ENCODE assay signal across 24 mouse cellular contexts in genomic region chr11:17045806-17046205, GRCm38 (mm10). TPM values are rescaled to one million over a fixed set of nuclear protein-coding genes. Genes with fewer than 3 reads are reported as not detected.
A peak's percentile ranks its signal among the peaks of the same experiment; 100 is the strongest.
DNase-seq lines count a peak whose midpoint lies in the region; ATAC-seq and TF ChIP-seq lines count a peak whose summit lies in the region.
"Had no signal": no experiment of that assay in that cellular context is flagged by ENCODE, and none has a peak within 500 bp of the region (broad histone marks: within the 10 kb centered on the region; RNA-seq: fewer than 3 reads in every experiment).

No protein-coding gene starts in this region.

- no peak overlapping the region for H3K9ac ChIP-seq in forebrain, postnatal 0 days
- no peak overlapping the region for H3K9ac ChIP-seq in forebrain, embryonic 14.5 days (ENCODE audit: low read length)
- H3K9ac ChIP-seq: embryonic facial prominence, embryonic 12.5 days; hindbrain, embryonic 12.5 days; limb, embryonic 13.5 days; liver, embryonic 14.5 days; lung, embryonic 15.5 days had no signal

- no peaks in the 10 kb centered on the region for H3K9me3 ChIP-seq in forebrain, postnatal 0 days (ENCODE audit: low read length)
- no peaks in the 10 kb centered on the region for H3K9me3 ChIP-seq in forebrain, embryonic 14.5 days (replicated peaks; ENCODE audit: control insufficient read depth, low read length)
- H3K9me3 ChIP-seq: embryonic facial prominence, embryonic 12.5 days; G1E; hindbrain, embryonic 12.5 days; limb, embryonic 13.5 days; lung, embryonic 15.5 days had no signal

- 68% methylated on average over 2 of the region's 2 CpGs for WGBS in forebrain, postnatal 0 days
- 87% methylated on average over 2 of the region's 2 CpGs for WGBS in forebrain, embryonic 14.5 days

- H3K4me2 ChIP-seq in forebrain, postnatal 0 days (ENCODE audit: low read depth): no peak overlapping the region
- no peak overlapping the region for H3K4me2 ChIP-seq in forebrain, embryonic 14.5 days (ENCODE audit: low read length)
- H3K4me2 ChIP-seq: embryonic facial prominence, embryonic 12.5 days; heart, embryonic 11.5 days; hindbrain, embryonic 12.5 days; limb, embryonic 13.5 days; lung, embryonic 15.5 days had no signal

- no peaks in the 10 kb centered on the region for H3K27me3 ChIP-seq in forebrain, postnatal 0 days (ENCODE audit: insufficient read depth, low read length)
- no peaks in the 10 kb centered on the region for H3K27me3 ChIP-seq in forebrain, embryonic 14.5 days (replicated peaks; ENCODE audit: control insufficient read depth, insufficient read depth, low read length)
- H3K27me3 ChIP-seq: embryonic facial prominence, embryonic 12.5 days; hindbrain, embryonic 12.5 days; limb, embryonic 13.5 days; lung, embryonic 15.5 days had no signal

- ATAC-seq in forebrain, postnatal 0 days: peak; percentile 80
- ATAC-seq in forebrain, embryonic 14.5 days: no peak
- ATAC-seq in monocyte, adult 5-6 weeks (replicated peaks; ENCODE audit: insufficient number of reproducible peaks, low FRiP score, low TSS enrichment, poor library complexity, severe bottlenecking): no peak
- ATAC-seq: inflammation-experienced regulatory T-cells, adult 6 months; midbrain, embryonic 16.5 days had no signal

- peak; percentile 48 for DNase-seq in forebrain, postnatal 0 days
- no peak for DNase-seq in forebrain, embryonic 14.5 days (ENCODE audit: low spot score)
- DNase-seq in MN1 (ENCODE audit: low spot score): peak; percentile 3
- DNase-seq in layer of hippocampus, adult 9-10 months (ENCODE audit: low spot score): peak; percentile 15
- DNase-seq in right cerebral cortex, adult 2 months (ENCODE audit: low spot score in 2 of 2): peak; percentile 30 to 33
- DNase-seq in thymus, postnatal 36 days: no peak
- DNase-seq in gastrocnemius, postnatal 10 days: no peak
- DNase-seq: adrenal gland, postnatal 25 days; cerebellum, adult 9-11 months; heart, postnatal 10 days; kidney, adult 2 months; kidney, postnatal 10 days; lung, postnatal 4 days; spleen, adult 18-20 months had no signal

- no peaks in the 10 kb centered on the region for H3K4me1 ChIP-seq in forebrain, postnatal 0 days (ENCODE audit: insufficient read depth)
- no peaks in the 10 kb centered on the region for H3K4me1 ChIP-seq in forebrain, embryonic 14.5 days (ENCODE audit: control insufficient read depth, insufficient read depth, low read length)
- H3K4me1 ChIP-seq: embryonic facial prominence, embryonic 12.5 days; hindbrain, embryonic 12.5 days; limb, embryonic 13.5 days; lung, embryonic 15.5 days had no signal

- no peaks in the 10 kb centered on the region for H3K36me3 ChIP-seq in forebrain, postnatal 0 days (ENCODE audit: insufficient read depth)
- no peaks in the 10 kb centered on the region for H3K36me3 ChIP-seq in forebrain, embryonic 14.5 days (ENCODE audit: control insufficient read depth, insufficient read depth, low read length)
- H3K36me3 ChIP-seq: embryonic facial prominence, embryonic 12.5 days; G1E; hindbrain, embryonic 12.5 days; limb, embryonic 13.5 days; lung, embryonic 15.5 days had no signal

- no peak overlapping the region for H3K4me3 ChIP-seq in forebrain, postnatal 0 days (ENCODE audit: low read depth, low read length)
- no peak overlapping the region for H3K4me3 ChIP-seq in forebrain, embryonic 14.5 days (ENCODE audit: low read depth, low read length)
- H3K4me3 ChIP-seq: embryonic facial prominence, embryonic 12.5 days; hindbrain, embryonic 12.5 days; limb, embryonic 13.5 days; lung, embryonic 15.5 days had no signal

- TF ChIP-seq CTCF in forebrain, postnatal 0 days (IDR thresholded peaks at IDR 0.05; ENCODE audit: low read depth): no peak

- H3K27ac ChIP-seq in forebrain, postnatal 0 days (ENCODE audit: low read depth, low read length): no peak overlapping the region
- no peak overlapping the region for H3K27ac ChIP-seq in forebrain, embryonic 14.5 days (ENCODE audit: low read depth, low read length)
- H3K27ac ChIP-seq: embryonic facial prominence, embryonic 12.5 days; hindbrain, embryonic 12.5 days; limb, embryonic 13.5 days; liver, embryonic 14.5 days; lung, embryonic 15.5 days had no signal

RNA-seq across cellular contexts. Expression of gene Cnrip1, which starts 5.6 kb away (rescaled TPM):
- 123 and 137 TPM in 2 replicates for total RNA-seq in forebrain, postnatal 0 days (2014; rRNA removed)
- 242 and 260 TPM in 2 replicates for polyA plus RNA-seq in forebrain, postnatal 0 days (2015; fragmentation: Nextera tagmentation; extraction: Ambion mirVana)
- 114 and 131 TPM in 2 replicates for polyA plus RNA-seq in forebrain, embryonic 14.5 days (2014; fragmentation: Nextera tagmentation; extraction: Ambion mirVana)
- 10 to 100 TPM in 1 of 2 experiments, 1 to 10 TPM in 1; 8.9 to 12.5 TPM for total RNA-seq in gastrocnemius, postnatal 10 days (2021)
- total RNA-seq in monocyte, adult 5-6 weeks (2017): 2.0 to 15.1 TPM (median 3.2 TPM) in 3 replicates
- polyA plus RNA-seq: G1E had no signal

RNA-seq across cellular contexts. Expression of gene Plek, which starts 6.4 kb away (rescaled TPM):
- total RNA-seq in forebrain, postnatal 0 days (2014; rRNA removed): 4.7 and 7.5 TPM in 2 replicates
- 3.1 and 4.1 TPM in 2 replicates for polyA plus RNA-seq in forebrain, postnatal 0 days (2015; fragmentation: Nextera tagmentation; extraction: Ambion mirVana)
- polyA plus RNA-seq in forebrain, embryonic 14.5 days (2014; fragmentation: Nextera tagmentation; extraction: Ambion mirVana): 2.4 and 3.3 TPM in 2 replicates
- total RNA-seq in gastrocnemius, postnatal 10 days (2021): 1 to 10 TPM; 1.9 to 3.2 TPM
- 730 to 802 TPM (median 760 TPM) in 3 replicates for total RNA-seq in monocyte, adult 5-6 weeks (2017)

Comparison
In these comparisons a context has a peak if more than half of its experiments do, and no peak if none do; other contexts are left out.
1. DNase-seq: peak in forebrain, postnatal 0 days (single experiment), MN1 (single experiment), layer of hippocampus, adult 9-10 months (single experiment) and right cerebral cortex, adult 2 months (2 of 2); none in forebrain, embryonic 14.5 days (single experiment), thymus, postnatal 36 days (0 of 2) and gastrocnemius, postnatal 10 days (single experiment).
2. RNA of gene Plek, which starts 6.4 kb away (total RNA-seq): 730 to 802 TPM in monocyte, adult 5-6 weeks; 4.7 to 7.5 TPM in forebrain, postnatal 0 days and 1.9 to 3.2 TPM in gastrocnemius, postnatal 10 days; every median in the first group is over 10 times any median in the second.